Mouse (Mus musculus): ENCODE measurements around the gene A730061H03Rik.
A peak's percentile ranks its signal among the peaks of the same experiment; 100 is the strongest.

The A730061H03Rik gene

GRCm38 (mm10) chr14:55581981-55582681 lies 21.9 kb upstream of the A730061H03Rik start:
- DNase-seq (ENCODE audit: low spot score in 2 of 2), result no peak

GRCm38 (mm10) chr14:55580731-55581130 lies 20.5 kb upstream of the A730061H03Rik start:
- DNase-seq (ENCODE audit: low spot score in 2 of 2), result no peak

- DNase-seq (ENCODE audit: low spot score in 2 of 2), result no peak
Observed at GRCm38 (mm10) chr14:55579511-55580496, 19.6 kb upstream of the A730061H03Rik start.

GRCm38 (mm10) chr14:55578668-55579269 lies 18.6 kb upstream of the A730061H03Rik start:
- peak; percentile 70 to 71 for DNase-seq (ENCODE audit: low spot score in 2 of 2)

- peak; percentile 88 to 90 for DNase-seq (ENCODE audit: low spot score in 2 of 2)
Observed at GRCm38 (mm10) chr14:55577871-55578667, 17.9 kb upstream of the A730061H03Rik start, which contains the start of gene Psme1. Gene Psme1, plus strand, starts transcription at chr14:55578123.

- DNase-seq (ENCODE audit: low spot score in 2 of 2), result peak in 1 of 2 experiments; percentile 32
Observed at GRCm38 (mm10) chr14:55576376-55576775, 16.2 kb upstream of the A730061H03Rik start.

- no peak for DNase-seq (ENCODE audit: low spot score in 2 of 2)
Observed at GRCm38 (mm10) chr14:55575711-55576110, 15.5 kb upstream of the A730061H03Rik start.

GRCm38 (mm10) chr14:55575302-55575701 lies 15.1 kb upstream of the A730061H03Rik start, which contains the start of gene Fitm1:
Gene Fitm1, plus strand, starts transcription at chr14:55575617.
- DNase-seq (ENCODE audit: low spot score in 2 of 2), result no peak

GRCm38 (mm10) chr14:55571760-55572159 lies 11.6 kb upstream of the A730061H03Rik start:
- no peak for DNase-seq (ENCODE audit: low spot score in 2 of 2)

GRCm38 (mm10) chr14:55570588-55570987 lies 10.4 kb upstream of the A730061H03Rik start:
- DNase-seq (ENCODE audit: low spot score in 2 of 2), result no peak

- no peak for DNase-seq (ENCODE audit: low spot score in 2 of 2)
Observed at GRCm38 (mm10) chr14:55567496-55567895, 7.3 kb upstream of the A730061H03Rik start.

GRCm38 (mm10) chr14:55565748-55566147 lies 5.5 kb upstream of the A730061H03Rik start:
- DNase-seq (ENCODE audit: low spot score in 2 of 2), result no peak

GRCm38 (mm10) chr14:55563249-55563648 lies 3.0 kb upstream of the A730061H03Rik start:
- DNase-seq (ENCODE audit: low spot score in 2 of 2), result no peak

GRCm38 (mm10) chr14:55561860-55562259 lies 1.7 kb upstream of the A730061H03Rik start:
- no peak for DNase-seq (ENCODE audit: low spot score in 2 of 2)

GRCm38 (mm10) chr14:55559799-55560201 lies 406 bp downstream of the A730061H03Rik start, which contains the start of gene Dcaf11:
Gene Dcaf11, plus strand, starts transcription at chr14:55560006.
- DNase-seq (ENCODE audit: low spot score in 2 of 2), result peak; percentile 89 to 93

- DNase-seq (ENCODE audit: low spot score in 2 of 2), result no peak
Observed at GRCm38 (mm10) chr14:55558740-55559448, 1.3 kb downstream of the A730061H03Rik start.

GRCm38 (mm10) chr14:55557587-55557986 lies 2.6 kb downstream of the A730061H03Rik start:
- no peak for DNase-seq (ENCODE audit: low spot score in 2 of 2)

- DNase-seq (ENCODE audit: low spot score in 2 of 2), result peak; percentile 85 to 90
Observed at GRCm38 (mm10) chr14:55557003-55557402, 3.2 kb downstream of the A730061H03Rik start.

GRCm38 (mm10) chr14:55555788-55556187 lies 4.4 kb downstream of the A730061H03Rik start:
- no peak for DNase-seq (ENCODE audit: low spot score in 2 of 2)

GRCm38 (mm10) chr14:55554635-55555034 lies 5.6 kb downstream of the A730061H03Rik start:
- no peak for DNase-seq (ENCODE audit: low spot score in 2 of 2)

Data from spleen, postnatal 36 days (tissue).